Mouse (Mus musculus) hindbrain, embryonic 15.5 days (tissue): ENCODE results near the gene Fgl2. TPM values are rescaled to one million over a fixed set of nuclear protein-coding genes. Genes with fewer than 3 reads are reported as not detected.
"Not testable (repeated sequence)": the region's sequence is repeated elsewhere in the genome, so short reads cannot be mapped to it uniquely, and the experiment has no call there.

Experiments used
- ATAC-seq: fragments of 200-750 bp; cut with Nextera tagmentation; 2 replicates; pipeline ENCODE4 v1.8.0; 2017; ENCODE audit warnings: low read depth, moderate number of reproducible peaks, moderate TSS enrichment; ENCODE audit not compliant: low FRiP score
- H3K27ac ChIP-seq: fragments of 300-500 bp; sonication (generic); replicated peaks from 2 replicates; pipeline ENCODE4 v1.5.1; 2015; ENCODE audit warnings: mild to moderate bottlenecking, inconsistent platforms
- H3K27me3 ChIP-seq: fragments of 300-500 bp; sonication (generic); 2 replicates; pipeline ENCODE4 v1.6.1; 2015; ENCODE audit warnings: control low read depth, inconsistent platforms
- H3K36me3 ChIP-seq: fragments of 300-500 bp; sonication (generic); 2 replicates; pipeline ENCODE4 v1.6.1; 2015; ENCODE audit warnings: control low read depth, inconsistent platforms
- H3K4me1 ChIP-seq: fragments of 300-500 bp; sonication (generic); replicated peaks from 2 replicates; pipeline ENCODE4 v1.6.1; 2015; ENCODE audit warnings: control low read depth, inconsistent platforms
- H3K4me2 ChIP-seq: fragments of 300-500 bp; sonication (generic); 2 replicates; pipeline ENCODE4 v1.6.1; 2015; ENCODE audit warnings: moderate library complexity, mild to moderate bottlenecking, inconsistent platforms
- H3K4me3 ChIP-seq: fragments of 300-500 bp; sonication (generic); 2 replicates; pipeline ENCODE4 v1.5.1; 2015; ENCODE audit warnings: mild to moderate bottlenecking, inconsistent platforms
- H3K9ac ChIP-seq: fragments of 300-500 bp; sonication (generic); 2 replicates; pipeline ENCODE4 v1.6.1; 2015; ENCODE audit warnings: inconsistent platforms
- H3K9me3 ChIP-seq: fragments of 300-500 bp; sonication (generic); 2 replicates; pipeline ENCODE4 v1.6.1; 2016; ENCODE audit warnings: control low read depth, inconsistent platforms
- WGBS: fragments of 180-500 bp; shearing (Covaris S2); methylation state at CpG from one replicate; pipeline ENCODE4 v1.1.7; 2015; 5-methylcytosine and 5-hydroxymethylcytosine counted together
- polyA plus RNA-seq: library from polyadenylated mRNA; unstranded; fragments of >200 nt; fragmentation: Nextera tagmentation; extraction: Ambion mirVana; gene quantifications from 2 replicates; pipeline ENCODE4 v1.2.1, GENCODE M21; 2015

Gene Fgl2
- polyA plus RNA-seq, result 4.5 and 5.1 TPM in 2 replicates

DNA sequence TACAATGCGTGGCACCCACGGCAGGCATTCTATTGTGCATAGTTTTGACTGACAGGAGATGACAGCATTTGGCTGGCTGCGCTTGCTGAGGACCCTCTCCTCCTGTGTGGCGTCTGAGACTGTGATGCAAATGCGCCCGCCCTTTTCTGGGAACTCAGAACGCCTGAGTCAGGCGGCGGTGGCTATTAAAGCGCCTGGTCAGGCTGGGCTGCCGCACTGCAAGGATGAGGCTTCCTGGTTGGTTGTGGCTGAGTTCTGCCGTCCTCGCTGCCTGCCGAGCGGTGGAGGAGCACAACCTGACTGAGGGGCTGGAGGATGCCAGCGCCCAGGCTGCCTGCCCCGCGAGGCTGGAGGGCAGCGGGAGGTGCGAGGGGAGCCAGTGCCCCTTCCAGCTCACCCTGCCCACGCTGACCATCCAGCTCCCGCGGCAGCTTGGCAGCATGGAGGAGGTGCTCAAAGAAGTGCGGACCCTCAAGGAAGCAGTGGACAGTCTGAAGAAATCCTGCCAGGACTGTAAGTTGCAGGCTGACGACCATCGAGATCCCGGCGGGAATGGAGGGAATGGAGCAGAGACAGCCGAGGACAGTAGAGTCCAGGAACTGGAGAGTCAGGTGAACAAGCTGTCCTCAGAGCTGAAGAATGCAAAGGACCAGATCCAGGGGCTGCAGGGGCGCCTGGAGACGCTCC lies at the start of gene Fgl2:
Gene Fgl2 (plus strand): TSS at position 150 of the 687 bp plus-strand sequence.
- Histone ChIP-seq H3K9me3 (no peaks in the 10 kb centered on the region), H3K9ac (peak within 1 kb of the TSS; percentile 51), H3K4me2 (peak within 1 kb of the TSS; percentile 85), H3K4me3 (peak within 1 kb of the TSS; percentile 49), H3K36me3 (no peaks in the 10 kb centered on the region), H3K27me3 (no peaks in the 10 kb centered on the region), H3K27ac (no peak within 1 kb of the TSS; the same call in 1 of the 2 replicates), H3K4me1 (peaks cover 18% of the 10 kb centered on the region)
- peak; percentile 94 for ATAC-seq
- WGBS, result 5% methylated on average over 31 of the region's 31 CpGs

DNA sequence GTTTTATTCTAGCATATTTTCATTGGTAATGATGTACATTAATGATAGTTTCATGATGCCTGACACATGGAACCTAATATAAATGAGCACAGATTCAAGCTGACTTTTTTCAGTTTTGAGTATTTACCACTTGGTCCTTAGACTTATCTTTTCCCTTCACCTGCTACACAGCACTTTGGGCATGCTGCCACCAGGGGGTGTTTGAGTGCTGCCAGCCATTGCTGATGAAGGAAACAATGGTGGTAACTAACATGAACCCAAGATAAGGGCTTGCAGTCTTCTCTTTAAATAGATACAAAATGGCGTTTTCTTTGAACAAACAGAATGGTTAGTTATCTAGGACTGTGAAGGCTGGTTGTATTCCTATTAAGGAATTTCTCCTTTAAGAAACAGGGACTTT lies 45.9 kb upstream of the Fgl2 start:
- no peak overlapping the region for H3K4me2 ChIP-seq
- no peaks in the 10 kb centered on the region for H3K36me3 ChIP-seq
- 43% methylated on average over 1 of the region's 1 CpGs for WGBS
- H3K9ac ChIP-seq, result no peak overlapping the region
- no peaks in the 10 kb centered on the region for H3K27me3 ChIP-seq
- no peak overlapping the region for H3K4me3 ChIP-seq
- ATAC-seq, result no peak
- no peaks in the 10 kb centered on the region; the same call in 1 of the 2 replicates for H3K4me1 ChIP-seq
- no peak overlapping the region for H3K27ac ChIP-seq
- no peaks in the 10 kb centered on the region for H3K9me3 ChIP-seq

GRCm38 (mm10) chr5:21328560-21328959 lies 43.9 kb upstream of the Fgl2 start:
- Histone ChIP-seq H3K9ac (no peak overlapping the region), H3K4me2 (no peak overlapping the region), H3K4me1 (no peaks in the 10 kb centered on the region; the same call in 1 of the 2 replicates), H3K4me3 (no peak overlapping the region), H3K9me3 (no peaks in the 10 kb centered on the region), H3K36me3 (no peaks in the 10 kb centered on the region), H3K27me3 (no peaks in the 10 kb centered on the region), H3K27ac (no peak overlapping the region)
- WGBS, result 57% methylated on average over 1 of the region's 1 CpGs
- no peak for ATAC-seq

- Histone ChIP-seq H3K9ac (no peak overlapping the region), H3K4me3 (no peak overlapping the region), H3K27ac (no peak overlapping the region), H3K4me1 (no peaks in the 10 kb centered on the region; the same call in 1 of the 2 replicates), H3K36me3 (no peaks in the 10 kb centered on the region), H3K4me2 (no peak overlapping the region), H3K9me3 (no peaks in the 10 kb centered on the region), H3K27me3 (no peaks in the 10 kb centered on the region)
- 42% methylated on average over 11 of the region's 11 CpGs for WGBS
- ATAC-seq, result no peak
These were observed 42.5 kb upstream of the Fgl2 start for GRCm38 (mm10) chr5:21329672-21330665.

GRCm38 (mm10) chr5:21331656-21332055 lies 40.8 kb upstream of the Fgl2 start:
- no peaks in the 10 kb centered on the region for H3K9me3 ChIP-seq
- ATAC-seq, result no peak
- no peaks in the 10 kb centered on the region for H3K27me3 ChIP-seq
- H3K4me2 ChIP-seq, result no peak overlapping the region
- no peaks in the 10 kb centered on the region for H3K36me3 ChIP-seq
- WGBS, result 71% methylated on average over 5 of the region's 5 CpGs
- no peaks in the 10 kb centered on the region; the same call in 1 of the 2 replicates for H3K4me1 ChIP-seq
- H3K4me3 ChIP-seq, result no peak overlapping the region
- no peak overlapping the region for H3K9ac ChIP-seq
- H3K27ac ChIP-seq, result no peak overlapping the region

GRCm38 (mm10) chr5:21332119-21332518 lies 40.3 kb upstream of the Fgl2 start:
- Histone ChIP-seq H3K27me3 (no peaks in the 10 kb centered on the region), H3K4me1 (no peaks in the 10 kb centered on the region; the same call in 1 of the 2 replicates), H3K36me3 (no peaks in the 10 kb centered on the region), H3K4me3 (no peak overlapping the region), H3K4me2 (no peak overlapping the region), H3K9ac (no peak overlapping the region), H3K9me3 (no peaks in the 10 kb centered on the region), H3K27ac (no peak overlapping the region)
- 96% methylated on average over 1 of the region's 1 CpGs for WGBS
- ATAC-seq, result no peak

DNA sequence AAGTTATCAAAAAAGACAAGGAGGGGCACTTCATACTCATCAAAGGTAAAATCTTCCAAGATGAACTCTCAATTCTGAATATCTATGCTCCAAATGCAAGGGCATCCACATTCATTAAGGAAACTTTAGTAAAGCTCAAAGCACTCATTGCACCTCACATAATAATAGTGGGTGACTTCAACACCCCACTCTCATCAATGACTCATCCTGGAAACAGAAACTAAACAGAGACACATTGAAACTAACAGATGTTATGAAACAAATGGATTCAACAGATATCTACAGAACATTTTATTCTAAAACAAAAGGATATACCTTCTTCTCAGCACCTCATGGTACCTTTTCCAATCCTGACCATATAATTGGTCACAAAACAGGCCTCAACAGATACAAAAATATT lies 30.2 kb upstream of the Fgl2 start:
- not testable (repeated sequence) for H3K36me3 ChIP-seq, H3K4me2 ChIP-seq, ATAC-seq, H3K4me1 ChIP-seq, H3K9ac ChIP-seq, H3K4me3 ChIP-seq, H3K27me3 ChIP-seq, H3K27ac ChIP-seq, H3K9me3 ChIP-seq

DNA sequence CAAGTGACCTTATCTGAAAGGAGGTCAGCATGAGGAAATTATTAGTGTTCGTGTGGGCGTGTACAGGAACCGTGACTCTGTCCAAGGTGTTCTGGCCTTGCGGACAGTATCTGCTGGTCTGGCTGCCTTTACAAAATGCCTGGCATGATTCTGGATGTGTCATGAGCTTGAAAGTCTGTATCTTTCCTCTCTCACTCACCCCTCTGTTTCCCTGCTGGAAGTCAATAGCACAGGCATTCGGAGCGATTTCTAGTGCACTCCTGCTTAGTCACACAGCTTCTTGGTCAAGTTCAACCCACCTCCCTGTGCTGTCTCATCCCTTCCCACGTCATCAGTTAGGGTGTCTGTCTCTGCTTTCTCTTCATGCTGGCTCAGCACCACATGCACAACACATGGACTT lies 24.1 kb upstream of the Fgl2 start:
- WGBS, result 92% methylated on average over 7 of the region's 7 CpGs
- Histone ChIP-seq H3K4me3 (no peak overlapping the region), H3K4me2 (no peak overlapping the region), H3K36me3 (no peaks in the 10 kb centered on the region), H3K9me3 (no peaks in the 10 kb centered on the region), H3K27me3 (no peaks in the 10 kb centered on the region), H3K27ac (no peak overlapping the region), H3K4me1 (no peaks in the 10 kb centered on the region), H3K9ac (no peak overlapping the region)
- ATAC-seq, result no peak

GRCm38 (mm10) chr5:21351678-21352077 lies 20.8 kb upstream of the Fgl2 start:
- H3K27me3 ChIP-seq, result no peaks in the 10 kb centered on the region
- H3K36me3 ChIP-seq, result no peaks in the 10 kb centered on the region
- H3K9me3 ChIP-seq, result no peaks in the 10 kb centered on the region
- H3K9ac ChIP-seq, result no peak overlapping the region
- no peak for ATAC-seq
- H3K27ac ChIP-seq, result no peak overlapping the region
- H3K4me1 ChIP-seq, result peaks cover 8% of the 10 kb centered on the region; the same call in 1 of the 2 replicates
- H3K4me2 ChIP-seq, result no peak overlapping the region
- H3K4me3 ChIP-seq, result no peak overlapping the region

GRCm38 (mm10) chr5:21358648-21359047 lies 13.8 kb upstream of the Fgl2 start:
- H3K36me3 ChIP-seq, result no peaks in the 10 kb centered on the region
- no peaks in the 10 kb centered on the region for H3K9me3 ChIP-seq
- H3K4me1 ChIP-seq, result peaks cover 8% of the 10 kb centered on the region; the same call in 1 of the 2 replicates
- 86% methylated on average over 3 of the region's 3 CpGs for WGBS
- no peak overlapping the region for H3K4me3 ChIP-seq
- no peak overlapping the region for H3K9ac ChIP-seq
- H3K27me3 ChIP-seq, result no peaks in the 10 kb centered on the region
- ATAC-seq, result no peak
- H3K4me2 ChIP-seq, result no peak overlapping the region
- no peak overlapping the region for H3K27ac ChIP-seq

- H3K27me3 ChIP-seq, result no peaks in the 10 kb centered on the region
- 87% methylated on average over 3 of the region's 3 CpGs for WGBS
These were observed 9.1 kb upstream of the Fgl2 start for GRCm38 (mm10) chr5:21363343-21363742.

More at GRCm38 (mm10) chr5:21363343-21363742, 9.1 kb upstream of the Fgl2 start:
- Histone ChIP-seq H3K4me2 (no peak overlapping the region), H3K36me3 (no peaks in the 10 kb centered on the region), H3K4me1 (no peaks in the 10 kb centered on the region), H3K4me3 (no peak overlapping the region), H3K27ac (no peak overlapping the region), H3K9me3 (no peaks in the 10 kb centered on the region), H3K9ac (no peak overlapping the region)
- ATAC-seq, result no peak
